Mouse (Mus musculus) MEL (cell line): ENCODE measurements around the gene Zfp422. TPM values are rescaled to one million over a fixed set of nuclear protein-coding genes. Genes with fewer than 3 reads are reported as not detected.
"Not testable (repeated sequence)": the region's sequence is repeated elsewhere in the genome, so short reads cannot be mapped to it uniquely, and the experiment has no call there.

Experiments used
- DNase-seq: peaks from one replicate; pipeline ENCODE4 v3.0.0; 2011; ENCODE audit warnings: low read depth, low spot score
- H3K27ac ChIP-seq: 2 replicates; pipeline ENCODE4 v1.5.1; 2012; ENCODE audit warnings: low read depth, mild to moderate bottlenecking, control low read depth, low read length, moderate library complexity; ENCODE audit not compliant: control insufficient read depth
- H3K27me3 ChIP-seq, 2 experiments: fragments of 150-350 bp in 1 of 2; sonication (generic) in 1 of 2; 2 replicates each; pipeline ENCODE4 v1.6.1; 2012; ENCODE audit warnings: low read length in 2 of 2, mild to moderate bottlenecking in 2 of 2, improper control_type of control experiment in 1 of 2, moderate library complexity in 1 of 2; ENCODE audit not compliant: insufficient read depth in 2 of 2, control insufficient read depth in 1 of 2
- H3K36me3 ChIP-seq, 2 experiments: 2 replicates each; pipeline ENCODE4 v1.6.1; 2012 to 2014; ENCODE audit warnings: low read length in 2 of 2, improper control_type of control experiment in 1 of 2, inconsistent platforms in 1 of 2, mild to moderate bottlenecking in 1 of 2; ENCODE audit not compliant: insufficient read depth in 2 of 2, control insufficient read depth in 1 of 2
- H3K4me1 ChIP-seq, 2 experiments: fragments of 150-350 bp in 1 of 2; sonication (generic) in 1 of 2; 2 replicates each; pipeline ENCODE4 v1.6.1; 2012; ENCODE audit warnings: low read length in 2 of 2, improper control_type of control experiment in 1 of 2, mild to moderate bottlenecking in 1 of 2; ENCODE audit not compliant: insufficient read depth in 2 of 2, control insufficient read depth in 1 of 2
- H3K4me3 ChIP-seq, 2 experiments: fragments of 150-350 bp in 1 of 2; sonication (generic) in 1 of 2; 2 replicates each; pipeline ENCODE4 v1.5.1; 2012; ENCODE audit warnings: low read depth in 2 of 2, low read length in 2 of 2, mild to moderate bottlenecking in 2 of 2, moderate library complexity in 2 of 2, control low read depth in 1 of 2, improper control_type of control experiment in 1 of 2; ENCODE audit not compliant: control insufficient read depth in 1 of 2, insufficient read depth in 1 of 2
- H3K79me2 ChIP-seq: 2 replicates; pipeline ENCODE4 v1.6.1; 2012; ENCODE audit warnings: mild to moderate bottlenecking, low read length, moderate library complexity; ENCODE audit not compliant: control insufficient read depth, poor library complexity, insufficient read depth
- H3K9ac ChIP-seq: 2 replicates; pipeline ENCODE4 v1.6.1; 2012; ENCODE audit warnings: low read depth, mild to moderate bottlenecking, control low read depth, low read length, moderate library complexity; ENCODE audit not compliant: control insufficient read depth, poor library complexity, severe bottlenecking
- H3K9me3 ChIP-seq: fragments of 150-350 bp; sonication (generic); replicated peaks from 2 replicates; pipeline ENCODE4 v1.6.1; 2012; ENCODE audit warnings: mild to moderate bottlenecking, low read length, improper control_type of control experiment, moderate library complexity; ENCODE audit not compliant: insufficient read depth
- BHLHE40 ChIP-seq: IDR thresholded peaks from 2 replicates; pipeline ENCODE4 v1.6.1; 2012; ENCODE audit warnings: low read depth, mild to moderate bottlenecking, inconsistent platforms, low read length, improper control_type of control experiment, borderline replicate concordance
- CTCF ChIP-seq, 3 experiments: IDR thresholded peaks in 2 of 3; conservative IDR thresholded peaks in 1 of 3; 2 replicates each; pipeline ENCODE4 v1.5.1; 2011 to 2012; ENCODE audit warnings: low read length in 3 of 3, low read depth in 2 of 3, mild to moderate bottlenecking in 2 of 3, improper control_type of control experiment in 1 of 3, inconsistent platforms in 1 of 3, mixed read lengths in 1 of 3, moderate library complexity in 1 of 3; ENCODE audit not compliant: control insufficient read depth in 1 of 3, insufficient read depth in 1 of 3, poor library complexity in 1 of 3, severe bottlenecking in 1 of 3
- EP300 ChIP-seq, 2 experiments: IDR thresholded peaks; 2 replicates each; pipeline ENCODE4 v1.6.1; 2011; ENCODE audit warnings: improper control_type of control experiment in 2 of 2, low read length in 2 of 2, low read depth in 1 of 2, mild to moderate bottlenecking in 1 of 2
- ETS1 ChIP-seq: IDR thresholded peaks from 2 replicates; pipeline ENCODE4 v1.6.1; 2012; ENCODE audit warnings: low read depth, mild to moderate bottlenecking, inconsistent platforms, low read length, improper control_type of control experiment, moderate library complexity
- GATA1 ChIP-seq: IDR thresholded peaks from 2 replicates; pipeline ENCODE4 v1.6.1; 2011; ENCODE audit warnings: low read depth, low read length, improper control_type of control experiment
- JUND ChIP-seq: IDR thresholded peaks from 2 replicates; pipeline ENCODE4 v1.6.1; 2011; ENCODE audit warnings: low read depth, mild to moderate bottlenecking, improper control_type of control experiment, low read length
- KAT2A ChIP-seq: conservative IDR thresholded peaks from 2 replicates; pipeline ENCODE4 v1.6.1; 2012; ENCODE audit warnings: low read depth, low read length, improper control_type of control experiment, inconsistent platforms
- MAFK ChIP-seq: IDR thresholded peaks from 2 replicates; pipeline ENCODE4 v1.6.1; 2011; ENCODE audit warnings: low read depth, mild to moderate bottlenecking, low read length, improper control_type of control experiment, borderline replicate concordance
- MEF2A ChIP-seq: IDR thresholded peaks from 2 replicates; pipeline ENCODE4 v1.6.1; 2014; ENCODE audit warnings: low read depth, mild to moderate bottlenecking, inconsistent platforms, low read length, improper control_type of control experiment; ENCODE audit not compliant: poor library complexity, insufficient replicate concordance, severe bottlenecking; ENCODE audit errors: extremely low read depth
- NRF1 ChIP-seq: IDR thresholded peaks from 2 replicates; pipeline ENCODE4 v1.6.1; 2014; ENCODE audit warnings: low read depth, mild to moderate bottlenecking, inconsistent platforms, low read length, improper control_type of control experiment, moderate library complexity; ENCODE audit not compliant: poor library complexity, insufficient read depth, severe bottlenecking
- RAD21 ChIP-seq: IDR thresholded peaks from 2 replicates; pipeline ENCODE4 v1.6.1; 2011; ENCODE audit warnings: mild to moderate bottlenecking, low read depth, low read length, improper control_type of control experiment
- ZMIZ1 ChIP-seq: IDR thresholded peaks from 2 replicates; pipeline ENCODE4 v1.6.1; 2012; ENCODE audit warnings: low read depth, mild to moderate bottlenecking, inconsistent platforms, low read length, improper control_type of control experiment, moderate library complexity
- polyA plus RNA-seq, 2 experiments: library from polyadenylated mRNA; stranded (reverse) in 1 of 2; unstranded in 1 of 2; fragments of >175 nt in 1 of 2; fragments of >200 nt in 1 of 2; gene quantifications; 2 replicates each; pipeline versions ENCODE4 v1.2.1 to v1.2.4; 2012; ENCODE audit warnings: low replicate concordance in 2 of 2, low read depth in 1 of 2; ENCODE audit not compliant: insufficient read length in 2 of 2, insufficient read depth in 1 of 2, missing spikeins in 1 of 2
- total RNA-seq: library from RNA; depleted of rRNA; stranded (reverse); fragments of 300-350 nt; gene quantifications from 2 replicates; pipeline ENCODE4 v1.2.3, GENCODE M21; 2012

Gene Zfp422
- total and polyA plus RNA-seq, 3 experiments: 0.32 TPM; not detected in 2

GRCm38 (mm10) chr6:116615719-116616118 lies 13.1 kb downstream of the Zfp422 start:
- Histone ChIP-seq H3K4me1 (no peaks in the 10 kb centered on the region), H3K9me3 (no peaks in the 10 kb centered on the region), H3K27me3 (no peaks in the 10 kb centered on the region), H3K36me3 (no peaks in the 10 kb centered on the region), H3K9ac (no peak overlapping the region), H3K79me2 (no peaks in the 10 kb centered on the region), H3K4me3 (no peak overlapping the region), H3K27ac (no peak overlapping the region)
- DNase-seq: no peak
- TF ChIP-seq MEF2A: no peak
- no peak for TF ChIP-seq NRF1
- TF ChIP-seq JUND: no peak
- no peak for TF ChIP-seq KAT2A
- no peak for TF ChIP-seq BHLHE40

- Histone ChIP-seq H3K36me3 (no peaks in the 10 kb centered on the region), H3K9ac (no peak overlapping the region), H3K4me3 (no peak overlapping the region), H3K27ac (no peak overlapping the region), H3K79me2 (no peaks in the 10 kb centered on the region), H3K27me3 (no peaks in the 10 kb centered on the region), H3K9me3 (no peaks in the 10 kb centered on the region), H3K4me1 (no peaks in the 10 kb centered on the region)
- TF ChIP-seq MAFK: no peak
- TF ChIP-seq RAD21: peak; percentile 33
- TF ChIP-seq CTCF (IDR thresholded peaks at IDR 0.05 in 2 of 3, conservative IDR thresholded peaks at IDR 0.05 in 1 of 3; ENCODE audit: control insufficient read depth in 1 of 3, insufficient read depth in 1 of 3, low read depth in 2 of 3, low read length in 3 of 3, poor library complexity in 1 of 3, severe bottlenecking in 1 of 3): peak in 1 of 3 experiments; percentile 20; a peak in 1 of 6 replicates
- DNase-seq: no peak
These were observed 21.6 kb downstream of the Zfp422 start for GRCm38 (mm10) chr6:116607230-116607629.

GRCm38 (mm10) chr6:116600969-116601368 lies 27.8 kb downstream of the Zfp422 start:
- H3K4me1 ChIP-seq, H3K36me3 ChIP-seq, H3K27ac ChIP-seq, DNase-seq, H3K9me3 ChIP-seq, H3K4me3 ChIP-seq, H3K79me2 ChIP-seq, H3K9ac ChIP-seq, H3K27me3 ChIP-seq: not testable (repeated sequence)

GRCm38 (mm10) chr6:116584095-116584494 lies 44.7 kb downstream of the Zfp422 start, which contains the start of gene Olfr215:
Olfr215 (minus strand) TSS chr6:116584195.
- H3K36me3 ChIP-seq: no peaks in the 10 kb centered on the region
- H3K9me3 ChIP-seq: no peaks in the 10 kb centered on the region
- no peaks in the 10 kb centered on the region for H3K79me2 ChIP-seq
- H3K27me3 ChIP-seq: no peaks in the 10 kb centered on the region
- DNase-seq: no peak
- no peak within 1 kb of the TSS for H3K27ac ChIP-seq
- no peak within 1 kb of the TSS for H3K9ac ChIP-seq
- no peak for TF ChIP-seq GATA1
- TF ChIP-seq ETS1: no peak
- TF ChIP-seq EP300 (IDR thresholded peaks at IDR 0.05; ENCODE audit: low read depth in 1 of 2, low read length in 2 of 2): no peak
- TF ChIP-seq ZMIZ1: no peak
- no peaks in the 10 kb centered on the region for H3K4me1 ChIP-seq
- no peak within 1 kb of the TSS for H3K4me3 ChIP-seq
